Comparison of ENCODE assay signal across 8 mouse cellular contexts in genomic region chr6:56480914-56481482, GRCm38 (mm10).
DNase-seq lines count a peak whose midpoint lies in the region; TF ChIP-seq lines count a peak whose summit lies in the region.
"Had no signal": no experiment of that assay in that cellular context is flagged by ENCODE, and none has a peak within 500 bp of the region (broad histone marks: within the 10 kb centered on the region; RNA-seq: fewer than 3 reads in every experiment).

No protein-coding gene starts in this region.

- peak; percentile 25 to 32 for DNase-seq in B cell, adult 2 months
- DNase-seq in MEL (ENCODE audit: low read depth, low spot score): peak; percentile 34
- DNase-seq in cerebellum, adult 9-11 months: peak; percentile 44
- peak; percentile 48 to 69 for DNase-seq in frontal cortex, postnatal 36 days (ENCODE audit: low spot score in 2 of 2)
- peak; percentile 57 for DNase-seq in layer of hippocampus, adult 11-12 months (ENCODE audit: low spot score)
- DNase-seq in lung, postnatal 14 days: peak; percentile 64
- peak; percentile 65 to 83 for DNase-seq in right cerebral cortex, postnatal 10 days (ENCODE audit: low spot score in 2 of 2)

- no peaks in the 10 kb centered on the region for H3K9me3 ChIP-seq in MEL (replicated peaks; ENCODE audit: insufficient read depth, low read length)
- H3K9me3 ChIP-seq: heart, embryonic 13.5 days had no signal

- no peak overlapping the region for H3K4me3 ChIP-seq in MEL (ENCODE audit: control insufficient read depth in 1 of 2, insufficient read depth in 1 of 2, low read depth in 2 of 2, low read length in 2 of 2)
- H3K4me3 ChIP-seq: heart, embryonic 13.5 days had no signal

- H3K27ac ChIP-seq in MEL (ENCODE audit: control insufficient read depth, low read depth, low read length): no peak overlapping the region
- H3K27ac ChIP-seq: heart, embryonic 13.5 days had no signal

- TF ChIP-seq POLR2A in MEL (IDR thresholded peaks at IDR 0.05; ENCODE audit: control insufficient read depth in 1 of 2, insufficient read depth in 1 of 2, low read depth in 1 of 2, low read length in 2 of 2, poor library complexity in 1 of 2): no peak

- peak; percentile 64 to 74 (median 65) for TF ChIP-seq CTCF in MEL (IDR thresholded peaks at IDR 0.05 in 2 of 3, conservative IDR thresholded peaks at IDR 0.05 in 1 of 3; ENCODE audit: control insufficient read depth in 1 of 3, insufficient read depth in 1 of 3, low read depth in 2 of 3, low read length in 3 of 3, poor library complexity in 1 of 3, severe bottlenecking in 1 of 3)

- no peaks in the 10 kb centered on the region for H3K79me2 ChIP-seq in MEL (ENCODE audit: control insufficient read depth, insufficient read depth, low read length, poor library complexity)

- no peaks in the 10 kb centered on the region for H3K27me3 ChIP-seq in MEL (ENCODE audit: control insufficient read depth in 1 of 2, insufficient read depth in 2 of 2, low read length in 2 of 2)
- H3K27me3 ChIP-seq: heart, embryonic 13.5 days had no signal

- no peaks in the 10 kb centered on the region for H3K4me1 ChIP-seq in MEL (ENCODE audit: control insufficient read depth in 1 of 2, insufficient read depth in 2 of 2, low read length in 2 of 2)

- H3K36me3 ChIP-seq in MEL (ENCODE audit: control insufficient read depth in 1 of 2, insufficient read depth in 2 of 2, low read length in 2 of 2): no peaks in the 10 kb centered on the region
- H3K36me3 ChIP-seq: heart, embryonic 13.5 days had no signal

- no peak overlapping the region for H3K9ac ChIP-seq in MEL (ENCODE audit: control insufficient read depth, low read depth, low read length, poor library complexity, severe bottlenecking)
- H3K9ac ChIP-seq: heart, embryonic 13.5 days had no signal

- TF ChIP-seq EP300 in MEL (IDR thresholded peaks at IDR 0.05; ENCODE audit: low read depth in 1 of 2, low read length in 2 of 2): no peak

- peak; percentile 65 for TF ChIP-seq RAD21 in MEL (IDR thresholded peaks at IDR 0.05; ENCODE audit: low read depth, low read length)

TF ChIP-seq in MEL, 35 proteins besides CTCF, POLR2A, EP300 and RAD21:
- TF ChIP-seq USF2 (IDR thresholded peaks at IDR 0.05; ENCODE audit: borderline replicate concordance in 1 of 2, insufficient read depth in 1 of 2, low read depth in 1 of 2, low read length in 2 of 2): no peak
- TF ChIP-seq GABPA (IDR thresholded peaks at IDR 0.05; ENCODE audit: low read depth, low read length): no peak
- TF ChIP-seq SMC3 (IDR thresholded peaks at IDR 0.05; ENCODE audit: low read depth, low read length): peak; percentile 67
- TF ChIP-seq TAL1 (IDR thresholded peaks at IDR 0.05; ENCODE audit: low read length): no peak
- TF ChIP-seq ZC3H11A (IDR thresholded peaks at IDR 0.05; ENCODE audit: low read depth, low read length): peak; percentile 34; the same call in 1 of the 2 replicates
- TF ChIP-seq UBTF (IDR thresholded peaks at IDR 0.05; ENCODE audit: borderline replicate concordance, insufficient read depth, low read depth, low read length): no peak
- no peak for TF ChIP-seq POLR2AphosphoS5 (IDR thresholded peaks at IDR 0.05; ENCODE audit: borderline replicate concordance, low read depth, low read length)
